Mouse (Mus musculus): ENCODE data around the gene Mageh1.
A peak's percentile ranks its signal among the peaks of the same experiment; 100 is the strongest.
"Not testable (repeated sequence)": the region's sequence is repeated elsewhere in the genome, so short reads cannot be mapped to it uniquely, and the experiment has no call there.

Mageh1 gene

GRCm38 (mm10) chrX:153037087-153037971 lies at the start of gene Mageh1:
Mageh1 (minus strand) TSS chrX:153037575.
- DNase-seq (ENCODE audit: low spot score in 2 of 2) = peak; percentile 78 to 80

GRCm38 (mm10) chrX:153037972-153038744 lies 783 bp upstream of the Mageh1 start:
- DNase-seq (ENCODE audit: low spot score in 2 of 2) = not testable (repeated sequence)

GRCm38 (mm10) chrX:153031547-153031946 lies 5.8 kb downstream of the Mageh1 start:
- not testable (repeated sequence) for DNase-seq (ENCODE audit: low spot score in 2 of 2)

- not testable (repeated sequence) for DNase-seq (ENCODE audit: low spot score in 2 of 2)
Measured at GRCm38 (mm10) chrX:153025709-153026108, 11.7 kb downstream of the Mageh1 start.

- not testable (repeated sequence) for DNase-seq (ENCODE audit: low spot score in 2 of 2)
Measured at GRCm38 (mm10) chrX:153025255-153025654, 12.1 kb downstream of the Mageh1 start.

- DNase-seq (ENCODE audit: low spot score in 2 of 2) = no peak
Measured at GRCm38 (mm10) chrX:153007685-153008047, 29.7 kb downstream of the Mageh1 start.

GRCm38 (mm10) chrX:153007021-153007684 lies 30.2 kb downstream of the Mageh1 start:
- DNase-seq (ENCODE audit: low spot score in 2 of 2) = peak; percentile 3 to 16

GRCm38 (mm10) chrX:153006387-153006841 lies 31.0 kb downstream of the Mageh1 start, which contains the start of gene Usp51:
Usp51 (plus strand) TSS chrX:153006469.
- peak; percentile 6 to 25 for DNase-seq (ENCODE audit: low spot score in 2 of 2)

- not testable (repeated sequence) for DNase-seq (ENCODE audit: low spot score in 2 of 2)
Measured at GRCm38 (mm10) chrX:152996105-152996504, 41.3 kb downstream of the Mageh1 start.

- DNase-seq (ENCODE audit: low spot score in 2 of 2) = not testable (repeated sequence)
Measured at GRCm38 (mm10) chrX:152989852-152990251, 47.5 kb downstream of the Mageh1 start.
